Mouse (Mus musculus) spleen, postnatal 36 days (tissue): ENCODE measurements around the gene Rxfp1.
"Not testable (repeated sequence)": the region's sequence is repeated elsewhere in the genome, so short reads cannot be mapped to it uniquely, and the experiment has no call there.

Experiments
- DNase-seq, 2 experiments: peaks; one replicate each; pipeline ENCODE4 v3.0.0; 2022; ENCODE audit warnings: low spot score in 2 of 2, mixed read lengths in 1 of 2

The Rxfp1 gene

GRCm38 (mm10) chr3:79737780-79738179, at the start of gene Rxfp1:
Rxfp1 (minus strand) TSS chr3:79737880.
- DNase-seq, result no peak

GRCm38 (mm10) chr3:79784362-79784736, 46.7 kb upstream of the Rxfp1 start:
- no peak for DNase-seq

GRCm38 (mm10) chr3:79783630-79784361, 46.1 kb upstream of the Rxfp1 start:
- DNase-seq, result no peak

- no peak for DNase-seq
These were observed 35.0 kb upstream of the Rxfp1 start for GRCm38 (mm10) chr3:79772701-79773100.

DNA sequence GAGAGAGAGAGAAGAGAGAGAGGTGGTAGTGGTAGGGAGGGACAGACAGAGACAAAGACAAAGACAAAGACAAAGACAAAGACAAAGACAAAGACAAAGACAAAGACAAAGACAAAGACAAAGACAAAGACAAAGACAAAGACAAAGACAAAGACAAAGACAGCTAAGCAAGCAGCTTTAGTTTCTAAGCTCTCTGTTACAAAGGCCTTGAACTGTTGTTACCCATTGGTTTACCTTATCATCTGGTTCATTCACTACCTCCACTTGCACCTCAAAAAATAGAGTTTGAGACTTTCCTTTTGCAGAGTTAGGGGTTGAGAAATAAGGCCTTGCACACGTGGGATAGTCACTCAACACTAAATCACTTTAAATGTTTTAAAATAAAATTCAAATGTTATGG, 16.1 kb upstream of the Rxfp1 start:
- no peak for DNase-seq

DNA sequence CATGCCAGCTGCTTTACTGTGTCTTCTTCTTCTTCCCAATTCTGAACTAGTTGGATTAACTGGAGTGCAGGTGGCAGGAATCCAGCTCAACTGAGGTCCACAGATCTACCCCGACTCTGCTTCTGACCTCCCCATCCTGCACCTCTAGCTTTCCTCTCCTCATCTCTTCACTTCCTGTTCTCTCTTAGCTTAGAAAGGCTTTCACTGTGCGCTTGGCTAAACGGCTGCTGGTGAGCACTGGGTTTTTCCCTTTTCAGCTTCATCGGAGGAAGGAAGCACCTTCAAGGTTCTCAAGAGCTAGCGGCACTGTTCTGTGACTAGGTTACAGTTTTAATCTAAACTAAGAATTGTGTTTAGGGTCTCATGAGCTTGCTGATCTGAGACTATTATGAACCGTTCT, 8.9 kb upstream of the Rxfp1 start:
- DNase-seq, result peak; percentile 64 to 66

DNA sequence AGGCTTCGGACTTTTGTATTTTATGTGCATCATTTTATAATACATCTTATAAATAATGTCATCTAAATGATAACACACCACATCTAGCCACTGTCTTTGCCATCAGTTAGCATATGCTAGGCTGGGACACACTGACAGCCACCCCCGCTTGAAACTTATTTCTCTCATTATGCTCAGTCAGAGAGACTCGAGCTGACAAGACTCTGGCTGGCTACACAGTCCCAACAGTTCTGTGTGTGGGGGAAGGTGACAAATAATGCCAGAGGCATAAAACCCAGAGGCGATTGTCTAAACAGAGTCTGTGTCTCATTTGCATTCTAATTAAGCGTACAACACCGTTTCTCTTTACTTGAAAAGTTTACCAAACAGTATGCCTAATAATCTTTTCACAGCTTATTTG, 7.4 kb upstream of the Rxfp1 start:
- no peak for DNase-seq

DNA sequence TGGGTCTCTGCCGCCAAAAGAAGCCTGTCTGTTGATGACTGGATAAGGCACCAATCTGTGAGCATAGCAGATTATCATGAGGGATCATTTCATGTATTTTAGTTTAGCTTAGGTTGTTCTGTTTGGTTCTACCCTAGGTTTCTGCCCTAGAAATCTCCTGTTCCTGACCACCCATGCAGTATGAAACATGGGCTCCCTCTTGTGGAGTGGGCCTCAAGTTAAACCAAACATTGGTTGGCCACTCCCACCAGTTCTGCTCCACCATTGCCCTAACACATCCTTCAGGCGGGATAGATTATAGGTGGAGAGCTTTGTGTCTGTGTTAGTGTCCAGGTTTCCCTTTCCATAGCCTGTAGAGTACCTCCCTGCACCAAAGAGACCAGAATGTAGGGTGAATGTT, 6.7 kb upstream of the Rxfp1 start:
- DNase-seq, result no peak

GRCm38 (mm10) chr3:79740351-79740750, 2.7 kb upstream of the Rxfp1 start:
- DNase-seq, result no peak

- DNase-seq, result no peak
These were observed 771 bp upstream of the Rxfp1 start for GRCm38 (mm10) chr3:79738451-79738850.

DNA sequence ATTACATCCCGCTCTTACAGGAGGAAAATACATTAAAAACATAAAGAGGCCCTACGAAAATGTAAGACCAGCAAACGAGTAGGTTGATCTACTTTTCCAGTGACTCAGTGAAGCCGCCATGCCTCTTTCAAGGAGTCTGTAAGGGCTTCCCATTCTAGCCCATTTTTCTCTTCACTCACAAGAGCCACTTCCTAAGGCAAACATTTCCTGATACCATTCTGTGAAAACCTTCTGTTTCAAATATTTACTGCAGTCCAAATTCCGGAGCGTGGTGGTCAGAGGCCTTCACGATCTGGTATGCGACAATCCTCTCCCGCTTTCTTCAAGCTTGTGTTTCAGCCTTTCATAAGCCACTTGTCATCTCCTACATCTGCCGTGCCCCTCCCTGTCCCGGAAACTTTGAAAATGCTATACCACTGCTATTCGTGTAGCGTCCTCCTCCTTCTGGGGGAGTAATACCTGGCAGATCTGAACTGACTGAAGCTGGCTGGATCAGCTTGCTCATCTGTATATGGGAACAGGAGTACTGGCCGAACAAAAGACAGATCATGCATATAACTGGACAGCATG, 11.1 kb downstream of the Rxfp1 start:
- no peak for DNase-seq

DNA sequence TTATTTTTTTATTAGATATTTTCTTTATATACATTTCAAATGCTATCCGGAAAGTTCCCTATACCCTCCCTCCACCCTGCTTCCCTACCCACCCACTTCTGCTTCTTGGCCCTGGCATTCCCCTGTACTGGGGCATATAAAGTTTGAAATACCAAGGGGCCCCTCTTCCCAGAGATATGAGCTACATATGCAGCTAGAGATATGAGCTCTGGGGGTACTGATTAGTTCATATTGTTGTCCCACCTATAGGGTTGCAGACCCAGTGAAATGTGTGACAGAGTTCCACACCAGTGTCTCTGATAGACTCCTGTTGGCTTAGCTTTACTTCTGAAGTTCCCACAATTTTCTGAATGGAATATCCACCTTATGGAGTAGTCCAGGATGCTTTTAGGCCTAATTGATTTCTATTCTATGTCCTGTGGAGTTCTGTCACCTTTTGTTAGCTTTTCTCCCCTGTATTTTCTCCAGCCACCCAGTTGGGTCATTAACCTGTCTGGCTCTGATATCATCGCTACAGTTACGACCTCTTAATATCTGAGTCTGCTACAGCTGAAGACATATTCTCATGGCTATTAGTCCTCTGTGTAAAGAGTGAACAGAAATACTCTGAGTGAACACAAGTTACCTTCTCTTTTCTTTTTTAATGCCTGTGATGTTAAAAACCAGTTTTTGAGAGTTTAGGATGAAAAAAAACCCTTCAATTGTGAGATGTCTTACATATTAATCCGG, 16.8 kb downstream of the Rxfp1 start:
- no peak for DNase-seq

GRCm38 (mm10) chr3:79706436-79706835, 31.2 kb downstream of the Rxfp1 start:
- DNase-seq, result no peak

GRCm38 (mm10) chr3:79703135-79703534, 34.5 kb downstream of the Rxfp1 start:
- DNase-seq, result no peak

- no peak for DNase-seq
These were observed 45.7 kb downstream of the Rxfp1 start for GRCm38 (mm10) chr3:79691957-79692356.

DNA sequence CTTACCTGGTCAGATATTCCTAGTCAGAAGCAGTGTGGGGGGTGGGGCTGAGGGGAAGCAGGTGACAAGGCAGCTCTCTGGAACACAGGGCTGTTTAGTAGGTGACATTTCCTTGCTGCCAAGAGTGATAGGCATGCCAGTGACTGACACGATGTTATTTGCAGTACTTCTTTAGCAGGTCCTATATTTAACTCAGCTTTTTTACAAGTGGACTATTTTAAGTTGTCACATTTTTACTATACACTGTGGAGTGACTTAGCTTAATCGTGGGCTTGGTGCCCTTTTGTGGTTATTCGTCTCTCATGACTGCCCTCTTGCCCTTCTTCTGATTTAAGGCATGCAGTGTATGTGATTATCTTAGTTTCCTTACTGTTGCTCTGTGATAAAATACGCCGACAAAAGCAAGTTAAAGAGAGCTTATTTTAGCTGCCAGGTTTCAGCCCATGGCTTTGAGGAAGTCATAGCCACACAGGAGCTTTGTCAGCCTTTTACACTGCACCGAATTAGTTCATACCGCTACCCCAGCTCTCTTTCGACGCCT, 47.5 kb downstream of the Rxfp1 start:
- DNase-seq, result no peak

DNA sequence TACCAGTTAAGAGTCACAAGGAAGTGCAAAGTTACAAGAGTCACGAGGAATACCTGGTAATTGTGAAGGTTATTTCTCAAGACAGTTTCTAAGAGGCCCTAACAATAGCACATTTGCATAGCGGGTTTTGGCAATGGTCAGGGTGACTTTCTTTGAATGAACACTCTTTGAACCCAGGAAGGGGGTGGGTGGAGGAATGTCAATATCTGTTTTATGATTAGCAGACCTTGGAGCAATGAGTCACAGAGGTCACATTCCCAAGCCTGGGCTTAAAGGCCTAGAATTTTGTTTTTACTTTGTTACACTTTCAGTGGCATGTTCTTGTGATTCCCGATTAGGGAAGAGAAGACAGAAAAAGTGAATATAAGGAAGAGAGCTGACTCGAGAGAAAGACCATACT, 49.6 kb downstream of the Rxfp1 start:
- DNase-seq, result not testable (repeated sequence)

- DNase-seq, result no peak
These were observed 54.2 kb downstream of the Rxfp1 start for GRCm38 (mm10) chr3:79683529-79683928.

DNA sequence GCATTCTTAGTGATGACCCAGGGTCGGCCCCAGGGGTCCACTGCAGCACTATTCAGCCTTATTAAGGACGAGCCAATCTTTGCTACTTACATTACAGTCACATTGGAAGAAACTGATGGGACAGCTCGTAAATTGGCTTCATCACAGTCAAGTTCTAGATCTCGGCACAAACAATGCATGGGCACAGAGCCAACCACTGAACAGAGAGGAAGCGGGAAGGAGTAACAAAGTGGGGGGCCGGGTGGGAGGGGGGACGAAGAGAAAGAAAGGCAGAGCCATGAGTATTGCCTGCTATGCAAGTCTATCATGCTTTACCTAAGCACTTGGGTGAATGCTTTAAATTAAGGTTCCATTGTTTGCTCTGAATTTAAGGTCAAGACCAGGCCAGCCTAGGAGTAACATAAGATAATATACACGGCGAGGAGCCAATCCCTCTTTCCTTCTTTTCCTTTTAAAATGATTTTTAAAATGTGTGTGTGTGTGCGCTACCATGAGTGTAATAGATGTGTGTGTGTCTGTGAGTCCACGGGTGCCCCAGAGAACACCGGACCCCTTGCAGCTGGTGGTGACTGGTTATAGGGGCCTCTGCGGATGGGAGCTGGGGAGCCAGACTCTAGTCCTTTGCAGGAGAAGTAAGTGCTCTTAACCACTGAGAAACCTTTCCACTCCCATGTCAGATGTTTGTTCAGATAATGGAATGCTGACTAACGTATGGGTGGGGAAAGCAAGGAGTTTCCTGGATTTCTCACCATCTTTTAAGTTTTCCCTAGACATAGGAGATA, 55.1 kb downstream of the Rxfp1 start:
- DNase-seq, result no peak

DNA sequence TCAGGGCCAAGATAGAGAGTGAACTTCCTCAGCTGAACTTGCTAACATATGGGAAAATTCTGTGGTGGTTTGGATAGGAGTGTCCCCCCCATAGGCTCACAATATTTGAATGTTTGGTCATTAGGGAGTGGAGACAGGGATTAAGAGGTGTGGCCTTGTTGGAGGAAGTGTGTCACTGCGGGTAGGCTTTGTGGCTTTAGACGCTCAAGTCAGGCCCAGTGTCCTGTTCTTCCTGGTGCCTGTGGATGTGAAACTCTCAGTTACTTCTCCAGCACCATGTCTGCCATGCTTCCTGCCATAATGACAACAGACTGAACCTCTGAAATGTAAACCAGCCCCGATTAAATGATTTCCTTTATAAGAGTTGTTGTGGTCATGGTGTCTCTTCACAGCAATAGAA, 61.3 kb downstream of the Rxfp1 start:
- DNase-seq, result no peak

DNA sequence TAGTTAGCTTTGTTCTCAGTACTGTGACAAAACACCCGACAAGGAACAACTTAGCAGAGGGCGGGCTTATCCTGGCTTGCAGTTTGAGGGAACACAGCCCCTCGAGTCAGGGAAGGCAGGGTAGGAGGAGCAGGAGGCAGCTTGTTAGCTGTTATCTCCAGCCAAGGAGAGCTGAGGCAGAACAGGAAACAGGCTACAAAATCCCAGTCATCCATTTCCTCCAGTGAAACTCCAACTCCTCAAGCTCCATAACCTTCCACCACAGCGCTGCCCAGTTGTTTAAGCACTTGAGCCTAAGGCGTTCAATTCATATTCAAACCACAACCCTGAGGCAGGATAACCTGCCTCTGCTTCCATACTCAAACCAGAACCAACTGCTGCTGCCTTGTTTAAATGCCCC, 63.0 kb downstream of the Rxfp1 start:
- no peak for DNase-seq

- DNase-seq, result peak; percentile 13 to 40
These were observed 64.6 kb downstream of the Rxfp1 start for GRCm38 (mm10) chr3:79673082-79673481.
